Mouse (Mus musculus) adrenal gland, postnatal 10 days (tissue): ENCODE measurements around the gene Gngt1. TPM values are rescaled to one million over a fixed set of nuclear protein-coding genes. Genes with fewer than 3 reads are reported as not detected.

Experiments
- DNase-seq: peaks from one replicate; pipeline ENCODE4 v3.0.0; 2021; ENCODE audit warnings: mixed read lengths
- long read RNA-seq, 2 experiments: library from polyadenylated mRNA; stranded (forward); transcript quantifications; one replicate each; pipeline ENCODE4 v2.0.0; 2021
- total RNA-seq, 2 experiments: library from RNA; stranded (reverse); gene quantifications; 2 replicates each; pipeline ENCODE4 v1.2.3; 2021

Gngt1 gene
- not detected for total RNA-seq
- long read RNA-seq, experiment 1 = 0 reads
- long read RNA-seq, experiment 2 = 0 reads

- no peak for DNase-seq
These were observed at the start of gene Gngt1 for GRCm38 (mm10) chr6:3993492-3993891. Gene Gngt1 (plus strand): TSS chr6:3993792.

DNA sequence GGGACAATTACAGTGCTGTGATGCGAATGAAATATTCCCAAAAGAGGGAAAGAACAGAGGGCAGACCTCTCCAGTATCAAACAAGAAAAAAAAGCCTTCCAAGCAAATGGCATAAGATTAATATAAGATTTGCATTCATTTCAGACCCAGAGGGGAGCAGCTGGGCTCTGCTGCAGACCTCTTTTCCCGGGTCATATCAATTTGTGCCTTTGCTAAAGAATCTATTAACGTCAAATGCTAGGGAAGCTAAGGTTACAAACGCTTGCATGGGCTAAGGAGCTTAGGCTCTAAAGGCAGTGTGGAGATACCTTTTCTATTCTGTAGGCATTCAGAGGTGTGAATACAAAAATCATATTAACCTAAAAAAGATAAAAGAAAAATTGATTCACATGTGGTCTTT is 38.6 kb upstream of the Gngt1 start:
- no peak for DNase-seq

- peak; percentile 34 for DNase-seq
These were observed 25.6 kb upstream of the Gngt1 start for GRCm38 (mm10) chr6:3967676-3968626.

- no peak for DNase-seq
These were observed 19.9 kb upstream of the Gngt1 start for GRCm38 (mm10) chr6:3973679-3974078.

DNA sequence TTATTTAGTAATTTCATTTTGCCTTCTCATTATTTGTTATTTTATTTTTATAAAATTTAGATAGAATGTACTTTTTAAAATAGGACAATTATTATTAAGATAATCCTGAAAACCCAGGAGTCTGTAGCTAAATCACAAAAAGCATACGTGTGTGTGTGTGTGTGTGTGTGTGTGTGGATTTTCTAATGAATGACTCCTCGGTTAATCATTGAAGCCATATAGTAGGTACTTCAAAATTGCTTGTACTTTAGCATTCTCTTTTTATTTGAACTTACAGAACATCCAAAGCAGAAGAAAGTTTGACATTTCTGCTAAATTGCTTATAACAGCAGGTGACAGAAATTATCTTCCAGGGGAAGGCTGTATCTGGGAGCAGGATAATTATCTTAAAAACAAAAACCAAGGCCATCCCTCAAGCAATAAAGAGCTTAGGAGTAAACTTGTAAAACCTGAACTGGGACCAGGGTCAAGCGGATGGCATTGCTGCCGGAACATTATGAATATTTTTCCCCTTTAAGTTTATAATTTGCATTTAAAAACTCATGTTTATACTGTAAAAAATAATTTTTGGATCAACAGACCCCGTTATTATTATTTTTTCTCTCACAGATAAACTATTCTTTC is 10.8 kb upstream of the Gngt1 start:
- no peak for DNase-seq

DNA sequence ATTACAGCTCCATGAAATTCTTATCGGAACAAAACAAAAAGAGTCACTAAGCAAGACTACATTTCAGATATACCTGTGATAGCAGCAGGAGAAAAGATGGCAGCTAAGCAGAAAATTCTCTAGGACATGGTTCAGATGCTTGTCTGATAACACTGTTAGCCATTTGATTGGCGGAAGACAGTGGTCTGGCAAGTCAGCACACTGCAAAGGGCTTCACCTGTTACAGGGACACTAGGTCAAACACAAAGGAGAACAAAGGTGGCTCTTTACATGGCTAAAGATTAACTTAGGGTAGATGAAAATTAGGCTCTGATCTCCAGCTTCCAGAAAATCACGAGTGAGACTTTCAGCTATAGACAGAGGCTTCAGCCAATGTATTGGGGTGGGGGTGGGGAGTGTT is 4.8 kb upstream of the Gngt1 start, which contains the start of gene Tfpi2:
Gene Tfpi2, minus strand, starts transcription at position 170 of the 400 bp plus-strand sequence.
- DNase-seq = no peak

DNA sequence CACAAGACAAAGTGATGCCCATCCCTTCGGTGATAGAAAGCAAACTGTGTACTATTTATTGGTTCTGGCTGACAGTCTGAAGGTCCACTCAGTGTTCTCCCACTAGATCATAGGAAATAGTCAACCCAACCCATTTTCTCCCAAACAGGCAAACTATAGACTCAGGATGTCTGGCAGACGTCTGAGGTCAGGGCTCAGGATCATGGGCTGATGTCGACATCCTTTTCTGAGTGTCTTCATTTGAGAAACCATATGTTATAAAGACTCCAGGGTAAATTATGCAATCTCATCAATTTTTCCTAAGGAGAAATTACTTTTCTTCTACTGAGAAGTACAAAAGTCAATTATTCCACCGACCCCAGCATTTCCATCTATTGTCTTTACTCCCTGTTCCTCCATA is 4.5 kb downstream of the Gngt1 start:
- DNase-seq = no peak

DNA sequence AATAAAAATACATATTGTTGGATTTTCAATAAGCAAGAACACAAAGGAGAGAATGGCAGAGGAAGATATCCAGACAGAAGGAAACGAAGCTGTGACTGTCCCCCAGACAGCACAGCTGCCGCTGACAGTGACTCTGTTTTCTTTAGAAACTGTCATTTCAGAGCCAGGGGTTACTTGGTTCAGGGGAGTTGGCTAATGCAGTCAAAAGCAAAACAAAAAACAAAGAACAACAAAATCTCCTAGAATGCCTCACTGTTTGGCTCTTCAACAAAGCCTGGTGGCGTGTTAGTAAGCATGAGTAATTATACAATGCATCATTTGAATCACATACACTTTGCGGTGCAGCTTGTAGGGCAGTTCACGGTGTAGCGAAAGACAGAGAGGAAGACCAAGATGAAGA is 5.7 kb downstream of the Gngt1 start:
- DNase-seq = no peak

- no peak for DNase-seq
These were observed 7.1 kb downstream of the Gngt1 start for GRCm38 (mm10) chr6:4000716-4001115.

- DNase-seq = no peak
These were observed 9.9 kb downstream of the Gngt1 start for GRCm38 (mm10) chr6:4003445-4003844.

DNA sequence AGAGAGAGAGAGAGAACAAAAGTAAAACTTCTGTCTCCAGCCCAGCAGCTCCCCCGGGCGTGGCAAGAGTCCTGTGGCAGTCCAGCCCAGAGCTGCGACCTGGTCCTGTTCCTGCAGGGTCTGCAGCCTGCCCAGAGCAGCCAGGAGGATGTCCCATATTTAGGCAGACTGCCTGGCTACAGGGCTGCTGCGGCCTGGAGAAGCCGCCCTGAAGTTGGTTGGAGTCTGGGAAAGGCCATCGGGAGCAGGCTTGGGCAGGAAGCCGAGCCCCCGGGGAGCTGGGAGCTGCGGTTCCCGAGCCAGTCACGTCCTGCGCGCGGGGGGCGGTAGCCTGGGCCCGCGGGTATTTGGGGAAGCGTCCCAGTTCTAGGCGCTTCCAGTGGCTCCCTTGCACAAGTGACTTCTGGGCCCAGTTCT is 10.3 kb downstream of the Gngt1 start, which contains the start of gene Gng11:
Gene Gng11, plus strand, starts transcription at position 15 of the 417 bp plus-strand sequence.
- peak; percentile 77 for DNase-seq

- DNase-seq = no peak
These were observed 11.2 kb downstream of the Gngt1 start for GRCm38 (mm10) chr6:4004808-4005207.

- no peak for DNase-seq
These were observed 15.0 kb downstream of the Gngt1 start for GRCm38 (mm10) chr6:4008501-4009040.

- DNase-seq = no peak
These were observed 16.0 kb downstream of the Gngt1 start for GRCm38 (mm10) chr6:4009548-4009947.

DNA sequence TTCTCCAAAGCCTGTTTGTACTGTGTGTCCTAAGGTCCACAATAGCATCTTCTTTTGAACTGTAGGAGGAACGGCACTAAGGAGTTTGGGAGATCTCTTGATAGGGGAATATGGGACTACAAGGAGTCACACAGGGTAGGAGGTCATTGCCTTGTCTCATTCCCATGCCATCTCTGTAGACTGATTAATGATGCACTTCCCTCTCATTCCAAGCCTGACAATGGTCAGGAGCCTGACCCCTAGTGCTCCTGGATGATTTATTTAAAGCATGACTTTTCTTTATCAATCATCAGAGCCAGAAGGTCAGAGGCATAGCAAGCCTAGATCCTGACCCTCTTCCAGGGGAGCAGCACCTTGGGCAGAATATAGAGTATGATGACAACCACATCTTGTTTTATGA is 29.1 kb downstream of the Gngt1 start:
- no peak for DNase-seq

GRCm38 (mm10) chr6:4026367-4026766 is 32.8 kb downstream of the Gngt1 start:
- no peak for DNase-seq

GRCm38 (mm10) chr6:4030956-4031355 is 37.4 kb downstream of the Gngt1 start:
- peak; percentile 37 for DNase-seq

- no peak for DNase-seq
These were observed 48.2 kb downstream of the Gngt1 start for GRCm38 (mm10) chr6:4041821-4042220.

Other genes with a start within 250 kb of the Gngt1 start
- gene Calcr, start 229.1 kb upstream of the Gngt1 start, total RNA-seq = under 1 TPM; 0.18 to 0.27 TPM
- gene Tfpi2, start 4.9 kb upstream of the Gngt1 start, total RNA-seq = 10 to 100 TPM in 1 of 2 experiments, 1 to 10 TPM in 1; 7.1 to 11.1 TPM
- 10 to 100 TPM; 65.8 to 74.1 TPM for gene Gng11, start 10.1 kb downstream of the Gngt1 start, total RNA-seq
- gene Bet1, start 93.2 kb downstream of the Gngt1 start, total RNA-seq = 10 to 100 TPM; 63.4 to 68.5 TPM